Mouse (Mus musculus): ENCODE data around the gene Spata33. TPM values are rescaled to one million over a fixed set of nuclear protein-coding genes. Genes with fewer than 3 reads are reported as not detected.
"Not testable (repeated sequence)": the region's sequence is repeated elsewhere in the genome, so short reads cannot be mapped to it uniquely, and the experiment has no call there.

The Spata33 gene
- polyA plus RNA-seq (2016; fragmentation: Nextera tagmentation; extraction: Ambion mirVana) = 5.7 and 6.3 TPM in 2 replicates

GRCm38 (mm10) chr8:123212321-123213117 lies at the start of gene Spata33, which contains the start of gene Chmp1a:
Gene Spata33 (plus strand): TSS chr8:123212832.
Gene Chmp1a (minus strand): TSS chr8:123212763.
- Histone ChIP-seq H3K4me3 (replicated peaks) (peak within 1 kb of the TSS; percentile 74), H3K4me1 (peaks cover 25% of the 10 kb centered on the region), H3K36me3 (replicated peaks) (peaks cover 29% of the 10 kb centered on the region), H3K4me2 (peak within 1 kb of the TSS; percentile 86), H3K9me3 (no peaks in the 10 kb centered on the region), H3K27ac (peak within 1 kb of the TSS; percentile 32; the same call in 1 of the 2 replicates), H3K27me3 (no peaks in the 10 kb centered on the region), H3K9ac (peak within 1 kb of the TSS; percentile 80)
- WGBS = under 1% methylated on average over 76 of the region's 76 CpGs
- ATAC-seq (ENCODE audit: low FRiP score) = peak; percentile 95

- H3K36me3 ChIP-seq (replicated peaks) = no peaks in the 10 kb centered on the region
- no peaks in the 10 kb centered on the region for H3K4me1 ChIP-seq
- H3K27ac ChIP-seq = no peak overlapping the region
- H3K9ac ChIP-seq = no peak overlapping the region
- no peaks in the 10 kb centered on the region for H3K27me3 ChIP-seq
- no peak overlapping the region for H3K4me2 ChIP-seq
- H3K4me3 ChIP-seq (replicated peaks) = no peak overlapping the region
- WGBS = 70% methylated on average over 3 of the region's 3 CpGs
- ATAC-seq (ENCODE audit: low FRiP score) = no peak
- peaks cover 12% of the 10 kb centered on the region; the same call in 1 of the 2 replicates for H3K9me3 ChIP-seq
Measured at GRCm38 (mm10) chr8:123181391-123181790, 31.2 kb upstream of the Spata33 start.

DNA sequence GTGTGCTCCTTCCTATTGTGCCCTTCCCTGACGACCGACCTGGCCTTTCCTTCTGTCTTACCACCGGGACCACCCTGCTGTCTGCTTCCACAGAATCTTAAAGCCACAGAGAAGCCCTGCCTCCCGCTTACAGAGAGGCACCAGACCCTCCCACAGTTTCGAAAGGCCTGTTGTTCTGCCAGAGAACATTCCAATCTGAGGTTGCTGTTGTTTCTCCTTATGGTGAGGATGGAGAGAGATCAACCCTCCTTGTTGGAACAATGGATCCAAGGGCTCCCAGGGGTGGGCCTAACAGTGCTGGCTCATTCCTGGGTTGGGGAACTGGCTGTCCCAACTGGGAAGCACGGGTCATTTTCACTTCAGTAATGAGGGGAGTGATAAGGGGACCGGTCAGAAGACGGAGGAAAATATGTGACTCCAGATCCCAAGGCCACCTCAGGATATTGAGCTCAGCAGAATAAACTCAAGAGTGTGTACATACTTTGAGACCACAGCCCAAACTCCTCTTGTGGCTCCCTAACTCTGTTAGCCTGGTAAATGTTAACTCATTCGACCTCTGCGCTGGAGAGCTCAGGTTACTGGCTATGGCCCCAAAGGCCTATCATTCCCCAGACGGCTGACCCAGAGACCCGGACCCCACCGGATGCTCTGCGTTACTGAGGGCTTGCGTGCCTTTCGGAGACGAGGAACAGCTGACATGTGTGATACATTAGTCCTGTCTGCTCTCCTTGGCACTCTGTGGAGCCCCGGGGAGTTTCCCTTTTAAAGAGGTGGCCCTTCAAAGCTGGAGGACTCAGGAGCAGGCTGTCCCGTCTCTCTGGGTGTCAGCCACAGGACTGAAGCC lies 26.8 kb upstream of the Spata33 start, which contains the start of gene Dpep1:
Gene Dpep1, plus strand, starts transcription at position 677 of the 844 bp plus-strand sequence.
- H3K36me3 ChIP-seq (replicated peaks) = no peaks in the 10 kb centered on the region
- WGBS = 55% methylated on average over 19 of the region's 19 CpGs
- no peak within 1 kb of the TSS for H3K4me3 ChIP-seq (replicated peaks)
- no peak within 1 kb of the TSS for H3K4me2 ChIP-seq
- ATAC-seq (ENCODE audit: low FRiP score) = no peak
- no peak within 1 kb of the TSS for H3K27ac ChIP-seq
- H3K9me3 ChIP-seq = no peaks in the 10 kb centered on the region
- no peaks in the 10 kb centered on the region; the same call in 1 of the 2 replicates for H3K27me3 ChIP-seq
- no peak within 1 kb of the TSS for H3K9ac ChIP-seq
- 0 out of 2 replicates have a peak, but pooled peaks cover 3% of the 10 kb centered on the region for H3K4me1 ChIP-seq

DNA sequence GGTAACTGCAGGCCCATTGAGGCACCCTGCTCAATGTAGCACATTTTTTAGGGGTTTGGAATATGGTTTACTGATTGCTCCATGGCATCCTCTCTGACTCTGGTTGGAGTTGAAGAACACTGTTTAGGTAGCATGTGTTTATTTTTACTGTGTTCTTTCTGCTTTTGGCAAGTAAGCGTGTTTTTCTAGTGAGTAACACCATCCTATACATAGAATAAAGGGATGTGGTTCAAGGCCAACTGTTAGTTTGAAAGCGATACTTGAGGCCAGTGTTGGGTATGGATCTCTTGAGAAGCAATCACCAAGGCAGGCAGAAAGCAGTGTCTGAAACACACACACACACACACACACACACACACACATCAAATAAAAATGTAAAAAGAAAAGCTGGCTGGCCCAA lies 24.6 kb upstream of the Spata33 start:
- 86% methylated on average over 2 of the region's 2 CpGs for WGBS
- no peaks in the 10 kb centered on the region; the same call in 1 of the 2 replicates for H3K27me3 ChIP-seq
- H3K4me3 ChIP-seq (replicated peaks) = no peak overlapping the region
- H3K4me2 ChIP-seq = no peak overlapping the region
- H3K4me1 ChIP-seq = peaks cover 5% of the 10 kb centered on the region; the same call in 1 of the 2 replicates
- H3K36me3 ChIP-seq (replicated peaks) = no peaks in the 10 kb centered on the region
- H3K9ac ChIP-seq = no peak overlapping the region
- H3K27ac ChIP-seq = no peak overlapping the region
- ATAC-seq (ENCODE audit: low FRiP score) = no peak
- no peaks in the 10 kb centered on the region for H3K9me3 ChIP-seq

DNA sequence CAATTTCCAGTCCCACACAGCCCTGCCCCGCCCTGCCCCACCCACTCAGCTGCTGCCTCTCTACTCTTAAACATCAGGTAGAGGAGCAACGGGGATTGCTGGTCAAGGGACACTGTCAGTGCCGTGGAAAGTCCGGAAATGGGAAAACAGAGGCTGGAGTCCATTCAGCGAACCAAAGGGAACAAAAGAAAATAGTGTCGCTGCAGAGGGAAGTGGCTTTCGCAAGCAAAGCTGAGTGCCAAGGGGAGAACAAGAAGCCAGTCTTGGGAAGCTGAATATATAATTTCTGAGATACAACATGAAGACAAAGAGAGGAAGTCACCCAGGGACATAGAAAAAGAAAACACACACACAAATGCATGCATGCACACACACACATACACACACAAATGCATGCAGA lies 23.8 kb upstream of the Spata33 start:
- Histone ChIP-seq H3K36me3 (replicated peaks) (no peaks in the 10 kb centered on the region), H3K9ac (no peak overlapping the region), H3K27me3 (no peaks in the 10 kb centered on the region; the same call in 1 of the 2 replicates), H3K4me2 (no peak overlapping the region), H3K4me1 (peaks cover 5% of the 10 kb centered on the region; the same call in 1 of the 2 replicates), H3K9me3 (no peaks in the 10 kb centered on the region), H3K27ac (no peak overlapping the region), H3K4me3 (replicated peaks) (no peak overlapping the region)
- WGBS = 82% methylated on average over 7 of the region's 7 CpGs
- ATAC-seq (ENCODE audit: low FRiP score) = no peak

DNA sequence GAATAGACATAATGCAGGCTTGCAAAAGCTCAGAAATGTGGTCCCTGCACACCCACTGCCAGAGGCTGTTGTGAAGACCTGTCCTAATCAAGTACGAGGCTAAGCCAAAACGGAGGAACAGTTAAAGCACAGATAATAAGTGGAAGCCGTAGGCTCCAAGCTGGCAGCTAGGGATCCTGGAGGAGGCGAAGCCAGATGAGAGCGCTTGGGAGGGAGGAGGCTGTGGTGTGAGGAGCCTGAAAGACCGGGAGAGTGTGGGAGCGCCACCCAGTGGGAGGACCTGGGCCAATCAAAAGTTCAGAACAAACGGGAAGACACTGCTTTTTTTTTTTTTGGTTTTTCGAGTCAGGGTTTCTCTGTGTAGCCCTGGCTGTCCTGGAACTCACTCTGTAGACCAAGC lies 22.0 kb upstream of the Spata33 start:
- Histone ChIP-seq H3K36me3 (replicated peaks) (no peaks in the 10 kb centered on the region), H3K27me3 (no peaks in the 10 kb centered on the region; the same call in 1 of the 2 replicates), H3K4me3 (replicated peaks) (no peak overlapping the region), H3K4me1 (peaks cover 5% of the 10 kb centered on the region; the same call in 1 of the 2 replicates), H3K4me2 (no peak overlapping the region), H3K27ac (no peak overlapping the region), H3K9me3 (no peaks in the 10 kb centered on the region), H3K9ac (no peak overlapping the region)
- ATAC-seq (ENCODE audit: low FRiP score) = no peak
- 3% methylated on average over 9 of the region's 9 CpGs for WGBS

DNA sequence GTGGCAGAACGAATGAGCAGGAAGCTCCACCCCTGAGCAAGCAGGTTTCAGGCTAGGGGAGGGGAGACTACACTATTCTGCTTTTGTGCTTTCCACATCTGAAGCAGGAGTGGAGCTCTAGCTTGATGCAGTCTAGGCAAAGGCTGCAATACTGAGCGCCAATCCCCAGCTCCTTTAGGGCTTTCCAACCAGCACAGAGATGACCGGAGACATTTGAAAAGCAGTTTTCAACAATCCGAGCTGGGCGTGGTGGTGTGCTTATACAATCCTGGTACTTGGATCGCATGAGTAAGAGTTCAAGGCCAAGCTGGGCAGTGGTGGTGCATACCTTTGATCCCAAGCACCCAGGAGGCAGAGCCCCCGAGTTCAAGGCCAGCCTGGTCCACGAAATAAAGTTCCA lies 20.7 kb upstream of the Spata33 start:
- Histone ChIP-seq H3K27ac (no peak overlapping the region), H3K27me3 (no peaks in the 10 kb centered on the region; the same call in 1 of the 2 replicates), H3K4me3 (replicated peaks) (no peak overlapping the region), H3K4me2 (no peak overlapping the region), H3K9me3 (no peaks in the 10 kb centered on the region), H3K9ac (no peak overlapping the region), H3K36me3 (replicated peaks) (no peaks in the 10 kb centered on the region), H3K4me1 (peaks cover 5% of the 10 kb centered on the region; the same call in 1 of the 2 replicates)
- no peak for ATAC-seq (ENCODE audit: low FRiP score)
- WGBS = 60% methylated on average over 7 of the region's 8 CpGs

DNA sequence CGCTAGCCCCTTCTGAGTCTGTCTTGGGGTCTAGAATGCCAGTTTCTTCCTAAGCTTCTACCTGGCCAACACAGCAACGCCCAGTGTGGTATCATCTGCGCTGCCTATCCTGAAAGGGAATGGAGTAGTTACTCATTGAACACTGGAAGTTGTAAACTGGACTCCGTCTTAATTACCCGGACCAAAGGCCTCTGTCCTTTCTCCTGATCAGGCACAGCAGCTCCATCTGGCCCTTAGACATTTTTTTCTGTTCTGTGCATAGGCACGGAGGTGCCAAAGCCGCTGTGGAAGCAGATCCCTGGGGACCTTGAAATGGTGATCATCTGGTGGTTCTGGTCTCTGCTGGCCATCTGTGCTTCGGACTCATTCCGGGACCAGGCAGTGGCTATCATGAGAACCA lies 18.9 kb upstream of the Spata33 start:
- no peaks in the 10 kb centered on the region for H3K9me3 ChIP-seq
- no peak overlapping the region for H3K9ac ChIP-seq
- H3K4me2 ChIP-seq = no peak overlapping the region
- H3K36me3 ChIP-seq (replicated peaks) = no peaks in the 10 kb centered on the region
- no peak overlapping the region for H3K4me3 ChIP-seq (replicated peaks)
- peaks cover 5% of the 10 kb centered on the region; the same call in 1 of the 2 replicates for H3K4me1 ChIP-seq
- no peak overlapping the region for H3K27ac ChIP-seq
- WGBS = 89% methylated on average over 9 of the region's 9 CpGs
- ATAC-seq (ENCODE audit: low FRiP score) = no peak
- no peaks in the 10 kb centered on the region; the same call in 1 of the 2 replicates for H3K27me3 ChIP-seq

DNA sequence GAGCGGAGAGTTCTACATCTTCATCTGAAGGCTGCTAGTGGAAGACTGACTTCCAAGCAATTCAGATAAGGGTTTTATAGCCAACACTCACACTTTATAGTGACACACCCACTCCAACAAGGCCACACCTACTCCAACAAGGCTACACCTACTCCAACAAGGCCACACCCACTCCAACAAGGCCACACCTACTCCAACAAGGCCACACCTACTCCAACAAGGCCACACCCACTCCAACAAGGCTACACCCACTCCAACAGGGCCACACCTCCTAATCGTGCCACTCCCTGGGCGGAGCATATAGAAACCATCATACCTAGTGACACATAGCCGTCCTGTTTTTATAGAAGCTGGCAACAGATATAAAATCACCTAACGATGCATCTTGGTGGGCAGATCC lies 15.6 kb upstream of the Spata33 start:
- H3K36me3 ChIP-seq (replicated peaks); H3K27me3 ChIP-seq; ATAC-seq (ENCODE audit: low FRiP score); H3K27ac ChIP-seq; H3K4me2 ChIP-seq; H3K9me3 ChIP-seq; H3K4me1 ChIP-seq; H3K9ac ChIP-seq; H3K4me3 ChIP-seq (replicated peaks): not testable (repeated sequence)
- WGBS = 85% methylated on average over 5 of the region's 5 CpGs

DNA sequence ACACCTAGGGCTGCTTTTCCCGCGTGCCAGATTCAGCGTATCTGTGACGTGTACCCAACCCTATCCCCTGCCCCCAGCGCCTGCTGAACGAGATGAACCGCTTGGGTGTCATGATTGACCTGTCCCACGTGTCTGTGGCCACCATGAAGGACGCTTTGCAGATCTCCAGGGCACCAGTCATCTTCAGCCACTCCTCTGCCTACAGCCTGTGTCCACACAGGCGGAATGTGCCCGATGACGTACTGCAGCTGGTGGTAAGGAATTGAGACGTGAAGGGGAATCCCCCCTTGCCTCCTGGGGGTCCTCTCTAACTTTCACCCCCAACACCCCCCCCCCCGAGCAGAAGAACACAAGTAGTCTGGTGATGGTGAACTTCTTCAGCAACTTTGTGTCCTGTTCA lies 12.8 kb upstream of the Spata33 start:
- no peaks in the 10 kb centered on the region for H3K9me3 ChIP-seq
- H3K27ac ChIP-seq = no peak overlapping the region
- ATAC-seq (ENCODE audit: low FRiP score) = no peak
- H3K9ac ChIP-seq = no peak overlapping the region
- no peaks in the 10 kb centered on the region for H3K4me1 ChIP-seq
- no peak overlapping the region for H3K4me2 ChIP-seq
- 0 out of 2 replicates have a peak, but pooled peaks cover 6% of the 10 kb centered on the region for H3K27me3 ChIP-seq
- no peak overlapping the region for H3K4me3 ChIP-seq (replicated peaks)
- 76% methylated on average over 14 of the region's 14 CpGs for WGBS
- H3K36me3 ChIP-seq (replicated peaks) = peaks cover 4% of the 10 kb centered on the region

DNA sequence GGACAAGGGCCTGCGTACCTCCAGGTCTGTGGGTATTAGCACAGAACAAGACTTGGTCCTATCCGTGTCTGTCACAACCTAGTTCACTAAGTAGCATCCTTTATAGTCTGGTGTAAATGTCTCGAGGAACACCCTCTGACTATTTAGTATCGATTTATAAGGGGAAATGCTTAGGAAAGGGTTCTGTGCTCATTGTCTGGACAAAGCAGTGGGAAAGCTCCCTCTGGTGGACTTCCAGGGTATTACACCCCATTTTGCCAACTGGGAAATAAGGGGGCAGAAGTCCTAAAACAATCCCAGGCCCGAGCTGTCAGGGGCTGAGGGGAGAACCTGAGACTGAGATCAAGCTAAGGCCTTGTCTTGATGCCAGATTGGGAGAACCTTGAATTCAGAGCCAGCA lies 10.3 kb upstream of the Spata33 start:
- 32% methylated on average over 5 of the region's 5 CpGs for WGBS
- ATAC-seq (ENCODE audit: low FRiP score) = no peak
- H3K27me3 ChIP-seq = 0 out of 2 replicates have a peak, but pooled peaks cover 6% of the 10 kb centered on the region
- no peaks in the 10 kb centered on the region for H3K9me3 ChIP-seq
- H3K4me3 ChIP-seq (replicated peaks) = no peak overlapping the region
- H3K4me1 ChIP-seq = no peaks in the 10 kb centered on the region
- H3K4me2 ChIP-seq = no peak overlapping the region
- no peak overlapping the region for H3K27ac ChIP-seq
- H3K36me3 ChIP-seq (replicated peaks) = peaks cover 25% of the 10 kb centered on the region
- H3K9ac ChIP-seq = no peak overlapping the region

- no peak overlapping the region for H3K9ac ChIP-seq
- H3K4me3 ChIP-seq (replicated peaks) = no peak overlapping the region
- no peak overlapping the region for H3K4me2 ChIP-seq
- whole genome bisulfite sequencing = 93% methylated on average over 3 of the region's 3 CpGs
- no peak for ATAC-seq (ENCODE audit: low FRiP score)
- peaks cover 38% of the 10 kb centered on the region for H3K36me3 ChIP-seq (replicated peaks)
- H3K27me3 ChIP-seq = 0 out of 2 replicates have a peak, but pooled peaks cover 6% of the 10 kb centered on the region
- H3K4me1 ChIP-seq = no peaks in the 10 kb centered on the region
- H3K27ac ChIP-seq = no peak overlapping the region
- H3K9me3 ChIP-seq = no peaks in the 10 kb centered on the region
Measured at GRCm38 (mm10) chr8:123203571-123203970, 9.1 kb upstream of the Spata33 start.
